Mouse (Mus musculus): ENCODE measurements around the gene Tcf7l2. TPM values are rescaled to one million over a fixed set of nuclear protein-coding genes. Genes with fewer than 3 reads are reported as not detected.

Tcf7l2 gene
- polyA plus RNA-seq, 1 experiment from 2014 or later = 166 TPM

DNA sequence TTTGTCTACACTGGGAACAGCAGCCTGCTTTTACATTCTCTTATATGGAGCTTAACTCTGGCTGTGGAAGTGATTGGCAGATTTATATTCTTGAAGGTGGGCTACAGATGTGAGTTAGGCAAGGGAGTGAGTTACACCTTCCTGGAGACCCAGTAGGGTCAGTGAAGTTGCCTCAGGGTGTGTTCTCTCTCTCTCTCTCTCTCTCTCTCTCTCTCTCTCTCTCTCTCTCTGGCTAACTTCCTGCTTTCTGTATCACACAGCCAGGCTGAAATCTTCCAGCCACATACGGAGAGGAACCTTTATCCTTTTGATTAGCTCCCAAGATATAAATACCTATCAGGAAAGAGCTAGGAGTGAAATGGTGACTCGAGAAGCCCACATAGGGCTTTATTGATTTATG lies 26.0 kb downstream of the Tcf7l2 start:
- 21% methylated on average over 2 of the region's 2 CpGs for WGBS
- no peak for DNase-seq (ENCODE audit: low spot score)
- Histone ChIP-seq H3K4me1 (peaks cover 77% of the 10 kb centered on the region), H3K27ac (peak overlapping the region; percentile 58), H3K4me3 (no peak overlapping the region), H3K27me3 (ENCODE audit: low read depth, poor library complexity, severe bottlenecking) (no peaks in the 10 kb centered on the region), H3K9me3 (replicated peaks) (no peaks in the 10 kb centered on the region), H3K36me3 (peaks cover 50% of the 10 kb centered on the region)

DNA sequence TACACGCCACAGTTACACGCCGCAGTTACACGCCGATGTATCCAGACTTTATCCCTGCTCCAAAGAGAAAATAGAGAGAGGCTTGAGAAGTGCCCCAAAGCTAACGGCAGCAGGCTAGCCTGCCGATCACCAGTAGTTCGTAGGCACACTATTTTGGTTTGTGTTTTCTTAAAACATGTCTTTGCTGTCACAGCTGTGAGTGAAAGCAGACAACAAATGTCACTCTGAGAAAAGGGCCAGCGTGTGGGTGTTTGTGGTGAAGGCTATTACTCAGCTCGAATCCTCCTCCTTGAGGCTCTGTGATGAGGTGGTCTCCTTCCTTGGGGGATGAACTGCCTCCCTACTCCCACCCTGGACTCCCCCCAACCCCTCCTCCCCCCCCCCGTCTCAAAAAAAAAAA lies 26.6 kb downstream of the Tcf7l2 start:
- no peaks in the 10 kb centered on the region for H3K9me3 ChIP-seq (replicated peaks)
- DNase-seq (ENCODE audit: low spot score) = no peak
- H3K4me1 ChIP-seq = peaks cover 77% of the 10 kb centered on the region
- 49% methylated on average over 11 of the region's 11 CpGs for WGBS
- H3K36me3 ChIP-seq = peaks cover 44% of the 10 kb centered on the region
- no peak overlapping the region for H3K27ac ChIP-seq
- no peaks in the 10 kb centered on the region for H3K27me3 ChIP-seq (ENCODE audit: low read depth, poor library complexity, severe bottlenecking)
- no peak overlapping the region for H3K4me3 ChIP-seq

DNA sequence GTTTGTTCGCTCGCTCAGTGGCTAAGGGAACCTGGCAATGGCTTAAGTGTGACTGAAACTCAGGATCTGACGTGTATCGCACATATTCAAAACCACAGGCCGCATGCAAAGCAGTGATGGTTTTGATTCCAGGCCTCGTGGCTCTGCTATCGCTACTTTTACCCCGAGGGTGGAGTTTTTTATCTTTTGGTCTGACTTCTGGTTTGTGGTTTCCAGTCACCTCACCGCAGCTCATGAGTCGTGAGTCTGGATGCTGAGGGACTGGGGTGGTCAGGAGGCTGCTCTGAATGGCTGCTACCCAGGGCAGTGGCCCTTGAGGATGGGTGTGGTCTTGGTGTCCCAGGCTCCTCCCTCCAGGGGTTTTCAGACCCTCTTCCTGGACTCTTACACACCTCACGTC lies 27.3 kb downstream of the Tcf7l2 start:
- no peak for DNase-seq (ENCODE audit: low spot score)
- no peaks in the 10 kb centered on the region for H3K27me3 ChIP-seq (ENCODE audit: low read depth, poor library complexity, severe bottlenecking)
- no peak overlapping the region for H3K27ac ChIP-seq
- H3K36me3 ChIP-seq = peaks cover 37% of the 10 kb centered on the region
- no peak overlapping the region for H3K4me3 ChIP-seq
- no peaks in the 10 kb centered on the region for H3K9me3 ChIP-seq (replicated peaks)
- H3K4me1 ChIP-seq = peaks cover 75% of the 10 kb centered on the region
- WGBS = 53% methylated on average over 11 of the region's 11 CpGs

DNA sequence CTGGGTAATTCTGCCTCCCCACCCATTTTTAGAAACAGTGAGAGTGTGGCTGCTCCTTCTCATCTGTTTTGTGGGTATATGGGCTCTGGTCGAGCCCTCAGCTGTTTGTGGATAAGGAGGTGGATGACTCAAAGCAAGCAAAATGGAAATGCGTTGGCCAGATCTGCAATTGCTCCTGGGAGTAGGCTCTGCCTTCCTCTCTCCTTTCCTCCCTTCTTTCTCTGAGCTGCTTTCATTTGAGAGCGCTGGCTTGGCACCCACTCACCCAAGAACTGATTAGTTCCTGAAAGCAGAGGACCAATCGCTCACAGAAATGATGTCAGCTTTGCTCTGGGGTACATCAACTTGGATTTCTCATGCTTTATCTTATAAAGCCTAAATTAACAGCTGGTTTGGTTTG lies 32.7 kb downstream of the Tcf7l2 start:
- Histone ChIP-seq H3K4me1 (peaks cover 53% of the 10 kb centered on the region), H3K27me3 (ENCODE audit: low read depth, poor library complexity, severe bottlenecking) (no peaks in the 10 kb centered on the region), H3K27ac (no peak overlapping the region), H3K4me3 (no peak overlapping the region), H3K9me3 (replicated peaks) (no peaks in the 10 kb centered on the region), H3K36me3 (peaks cover 34% of the 10 kb centered on the region)
- 65% methylated on average over 4 of the region's 4 CpGs for WGBS
- no peak for DNase-seq (ENCODE audit: low spot score)

DNA sequence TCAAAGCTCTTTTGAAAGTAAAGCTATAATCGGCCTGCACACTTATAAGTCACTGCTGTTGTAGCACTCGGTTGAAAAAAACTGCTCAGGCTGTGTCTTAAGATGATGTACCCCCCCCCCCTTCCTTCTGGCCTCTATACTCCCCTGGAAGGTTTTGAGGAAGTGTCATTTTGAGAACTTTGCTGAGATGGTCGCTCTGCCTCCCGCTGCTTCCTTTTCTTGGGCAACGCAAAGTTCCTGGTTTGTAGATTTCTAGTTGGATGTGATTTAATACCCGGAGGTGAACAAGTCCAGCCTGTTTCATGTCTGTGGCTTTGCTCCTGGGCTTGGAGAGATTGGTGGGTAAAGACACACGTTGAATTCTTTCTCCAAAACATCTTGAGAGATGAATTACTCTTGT lies 33.2 kb downstream of the Tcf7l2 start:
- Histone ChIP-seq H3K4me1 (peaks cover 57% of the 10 kb centered on the region), H3K27me3 (ENCODE audit: low read depth, poor library complexity, severe bottlenecking) (no peaks in the 10 kb centered on the region), H3K36me3 (peaks cover 34% of the 10 kb centered on the region), H3K4me3 (no peak overlapping the region), H3K27ac (no peak overlapping the region), H3K9me3 (replicated peaks) (no peaks in the 10 kb centered on the region)
- WGBS = 82% methylated on average over 7 of the region's 7 CpGs
- no peak for DNase-seq (ENCODE audit: low spot score)

DNA sequence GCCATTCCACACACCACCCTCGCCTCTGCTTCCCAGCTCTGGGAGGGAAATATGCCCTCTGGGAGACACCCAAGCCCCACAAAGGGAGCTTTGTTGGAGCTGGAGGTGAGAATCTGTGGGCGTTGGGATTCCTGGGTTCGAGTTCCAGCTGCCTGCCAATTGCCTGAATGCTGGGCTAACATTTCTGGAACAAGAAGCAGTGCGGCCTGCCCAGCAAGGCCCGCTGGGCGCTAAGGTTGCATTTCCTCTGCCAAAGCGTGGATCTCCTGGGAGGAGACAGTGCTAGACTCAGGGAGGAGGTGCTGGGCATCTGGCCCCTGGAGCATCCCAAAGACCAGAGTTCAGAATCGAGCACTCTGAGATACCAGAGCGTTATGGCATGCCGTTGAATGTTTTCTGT lies 38.3 kb downstream of the Tcf7l2 start:
- no peaks in the 10 kb centered on the region for H3K27me3 ChIP-seq (ENCODE audit: low read depth, poor library complexity, severe bottlenecking)
- WGBS = 78% methylated on average over 10 of the region's 10 CpGs
- H3K4me1 ChIP-seq = peaks cover 58% of the 10 kb centered on the region
- H3K4me3 ChIP-seq = no peak overlapping the region
- H3K9me3 ChIP-seq (replicated peaks) = no peaks in the 10 kb centered on the region
- DNase-seq (ENCODE audit: low spot score) = no peak
- peaks cover 57% of the 10 kb centered on the region for H3K36me3 ChIP-seq
- H3K27ac ChIP-seq = 0 out of 2 replicates have a peak overlapping the region, but pooled peaks have one; percentile 17

DNA sequence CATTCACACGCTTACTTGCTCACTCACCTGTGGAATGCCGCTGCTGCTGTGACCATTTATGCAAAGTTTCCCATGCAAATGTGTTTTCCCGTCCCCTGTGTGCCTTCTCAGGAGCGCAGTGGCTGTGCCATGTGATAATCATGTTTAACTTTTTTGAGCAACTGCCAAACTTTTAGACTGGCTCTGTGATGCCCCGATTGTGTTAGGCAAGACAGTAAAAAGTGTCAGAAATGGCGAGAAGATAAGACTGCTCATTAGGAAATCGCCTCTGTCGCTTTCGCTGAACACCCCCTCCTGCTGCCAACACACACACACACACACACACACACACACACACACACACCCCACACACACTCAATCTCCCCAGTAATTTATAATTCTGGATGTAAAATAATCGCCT lies 39.5 kb downstream of the Tcf7l2 start:
- H3K36me3 ChIP-seq = peaks cover 61% of the 10 kb centered on the region
- H3K27ac ChIP-seq = no peak overlapping the region
- DNase-seq (ENCODE audit: low spot score) = no peak
- 84% methylated on average over 10 of the region's 10 CpGs for WGBS
- H3K27me3 ChIP-seq (ENCODE audit: low read depth, poor library complexity, severe bottlenecking) = no peaks in the 10 kb centered on the region
- H3K9me3 ChIP-seq (replicated peaks) = no peaks in the 10 kb centered on the region
- peaks cover 58% of the 10 kb centered on the region for H3K4me1 ChIP-seq
- no peak overlapping the region for H3K4me3 ChIP-seq

DNA sequence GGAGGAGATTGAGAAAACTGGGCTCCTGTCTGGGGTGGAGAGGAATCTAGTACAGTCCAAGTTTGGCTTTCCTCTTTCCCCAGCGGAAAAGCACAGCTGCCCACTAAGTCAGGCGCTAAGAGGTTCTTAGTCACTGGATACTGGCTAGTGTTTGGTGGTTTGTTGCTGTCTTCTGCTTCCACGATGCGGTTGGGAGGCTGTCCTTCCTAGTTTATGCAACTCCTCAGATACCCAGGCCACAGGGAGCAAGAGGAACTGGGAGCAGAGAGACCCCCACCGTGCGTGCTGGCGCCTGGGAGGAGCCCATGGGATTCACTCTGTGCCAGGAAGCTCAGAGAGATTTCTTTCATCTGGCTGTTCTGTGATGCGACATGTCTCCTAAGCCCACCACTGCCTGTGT lies 40.1 kb downstream of the Tcf7l2 start:
- no peak overlapping the region for H3K27ac ChIP-seq
- peaks cover 63% of the 10 kb centered on the region for H3K36me3 ChIP-seq
- 66% methylated on average over 8 of the region's 8 CpGs for WGBS
- DNase-seq (ENCODE audit: low spot score) = no peak
- H3K27me3 ChIP-seq (ENCODE audit: low read depth, poor library complexity, severe bottlenecking) = no peaks in the 10 kb centered on the region
- no peaks in the 10 kb centered on the region for H3K9me3 ChIP-seq (replicated peaks)
- H3K4me3 ChIP-seq = no peak overlapping the region
- H3K4me1 ChIP-seq = peaks cover 58% of the 10 kb centered on the region

DNA sequence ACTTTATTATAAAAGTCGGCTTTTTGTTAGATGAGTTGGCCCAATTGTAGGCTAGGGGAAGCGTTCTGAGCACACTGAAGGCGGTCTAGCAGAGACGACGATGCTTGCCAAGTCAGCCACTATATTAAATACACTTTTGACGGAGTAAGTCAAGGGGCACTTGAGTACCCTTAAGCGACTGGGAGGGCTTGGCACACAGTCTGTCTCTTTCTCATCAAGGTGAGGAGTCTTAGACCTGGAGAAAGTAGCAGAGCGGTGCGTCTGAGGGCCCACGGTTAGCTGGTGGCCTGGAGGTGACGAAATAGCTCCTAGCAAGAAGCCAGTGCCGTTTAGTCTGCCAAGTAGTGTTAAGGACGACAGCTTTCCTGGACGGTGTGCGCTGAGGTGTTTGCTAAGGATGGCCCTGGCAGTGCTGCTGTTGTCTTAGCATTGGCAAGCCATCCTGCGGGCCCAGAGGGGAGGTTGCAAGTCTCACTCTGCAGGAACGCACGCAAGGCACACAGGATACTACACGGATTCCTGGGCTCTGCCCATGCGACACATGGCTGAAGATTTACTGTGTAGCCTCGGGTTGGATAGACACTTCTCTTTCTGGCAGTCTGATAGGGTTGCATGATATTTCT lies 43.3 kb downstream of the Tcf7l2 start:
- 90% methylated on average over 21 of the region's 21 CpGs for WGBS
- H3K4me1 ChIP-seq = peaks cover 47% of the 10 kb centered on the region
- DNase-seq (ENCODE audit: low spot score) = no peak

DNA sequence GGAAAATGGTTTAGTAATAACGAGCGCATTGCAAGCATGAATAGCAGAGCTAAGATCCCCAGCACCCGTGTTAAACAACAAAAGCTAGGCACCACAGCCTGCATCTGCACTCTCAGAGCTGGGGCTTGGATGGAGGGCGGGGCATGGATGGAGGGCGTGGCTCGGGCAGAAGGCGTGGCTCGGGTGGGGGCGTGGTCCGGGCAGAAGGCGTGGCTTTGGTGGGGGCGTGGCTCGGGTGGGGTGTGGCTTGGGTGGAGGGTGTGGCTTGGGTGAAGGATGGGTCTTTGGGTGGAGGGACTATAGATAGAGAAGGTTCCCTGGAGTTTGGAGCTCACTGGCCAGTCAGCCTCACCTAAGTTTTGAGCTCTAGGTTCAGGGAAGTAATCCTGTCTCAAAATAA lies 45.8 kb downstream of the Tcf7l2 start:
- Histone ChIP-seq H3K4me1 (peaks cover 56% of the 10 kb centered on the region), H3K27me3 (ENCODE audit: low read depth, poor library complexity, severe bottlenecking) (no peaks in the 10 kb centered on the region), H3K27ac (no peak overlapping the region), H3K9me3 (replicated peaks) (no peaks in the 10 kb centered on the region), H3K4me3 (no peak overlapping the region), H3K36me3 (peaks cover 82% of the 10 kb centered on the region)
- WGBS = 85% methylated on average over 13 of the region's 13 CpGs
- DNase-seq (ENCODE audit: low spot score) = no peak

More for the DNA sequence above, 43.3 kb downstream of the Tcf7l2 start:
- H3K4me3 ChIP-seq = no peak overlapping the region
- H3K9me3 ChIP-seq (replicated peaks) = no peaks in the 10 kb centered on the region
- H3K27ac ChIP-seq = no peak overlapping the region
- H3K36me3 ChIP-seq = peaks cover 79% of the 10 kb centered on the region
- H3K27me3 ChIP-seq (ENCODE audit: low read depth, poor library complexity, severe bottlenecking) = no peaks in the 10 kb centered on the region

DNA sequence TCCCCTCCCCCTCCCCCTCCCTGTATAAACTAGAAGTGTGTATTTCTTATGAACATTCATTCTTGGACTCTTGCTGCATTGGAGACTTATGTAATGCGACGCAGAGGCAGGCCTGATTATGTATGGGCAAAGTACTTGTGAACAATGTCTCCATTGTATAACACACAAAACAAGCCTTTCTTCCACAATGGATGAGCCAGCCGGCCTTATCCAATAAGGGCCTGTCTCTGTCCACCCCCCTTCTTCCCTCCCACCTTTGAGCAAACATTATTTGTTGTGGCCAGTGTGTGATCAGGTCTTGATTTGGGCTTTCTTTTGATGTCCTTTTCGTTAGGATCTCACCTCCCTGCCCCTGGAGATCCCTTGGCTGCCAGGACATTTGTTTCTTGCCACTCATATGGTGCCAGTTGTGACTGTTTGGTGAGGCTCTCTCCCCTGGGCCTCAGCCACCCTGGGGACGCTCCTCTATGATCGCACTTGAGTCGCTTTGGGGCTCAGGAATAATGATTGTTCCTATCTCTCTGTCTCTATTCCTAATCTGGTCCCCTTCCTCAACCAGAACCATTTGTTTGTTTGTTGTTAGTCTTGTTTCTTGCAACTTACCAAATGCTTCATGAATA lies 46.8 kb downstream of the Tcf7l2 start:
- no peak for DNase-seq (ENCODE audit: low spot score)

DNA sequence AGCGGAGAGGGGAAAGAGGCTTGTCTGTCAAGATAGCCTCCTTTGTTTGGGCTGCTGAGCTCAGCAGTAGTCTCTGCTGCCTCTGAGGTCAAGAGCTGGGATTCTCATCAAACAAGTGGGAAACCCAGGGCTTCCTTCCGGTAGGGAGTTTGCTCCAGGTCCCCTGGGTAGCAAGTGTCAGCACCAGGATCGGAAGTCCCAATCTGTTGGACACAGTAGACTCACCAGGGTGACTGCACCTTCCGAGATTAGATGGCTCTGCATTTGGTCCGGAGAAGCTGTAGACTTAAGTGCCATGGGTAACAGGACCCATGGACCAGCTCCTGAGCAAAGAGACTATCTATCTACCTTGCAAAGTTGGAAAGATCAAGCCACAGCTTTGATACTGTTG lies 47.3 kb downstream of the Tcf7l2 start:
- H3K4me1 ChIP-seq = peaks cover 59% of the 10 kb centered on the region
- no peaks in the 10 kb centered on the region for H3K9me3 ChIP-seq (replicated peaks)
- no peaks in the 10 kb centered on the region for H3K27me3 ChIP-seq (ENCODE audit: low read depth, poor library complexity, severe bottlenecking)
- DNase-seq (ENCODE audit: low spot score) = no peak
- no peak overlapping the region for H3K4me3 ChIP-seq
- H3K27ac ChIP-seq = no peak overlapping the region
- 58% methylated on average over 5 of the region's 5 CpGs for WGBS
- peaks cover 82% of the 10 kb centered on the region for H3K36me3 ChIP-seq

More for the DNA sequence above, 46.8 kb downstream of the Tcf7l2 start:
- WGBS = 54% methylated on average over 7 of the region's 7 CpGs
- Histone ChIP-seq H3K9me3 (replicated peaks) (no peaks in the 10 kb centered on the region), H3K27ac (no peak overlapping the region), H3K36me3 (peaks cover 82% of the 10 kb centered on the region), H3K4me1 (peaks cover 59% of the 10 kb centered on the region), H3K4me3 (no peak overlapping the region), H3K27me3 (ENCODE audit: low read depth, poor library complexity, severe bottlenecking) (no peaks in the 10 kb centered on the region)

DNA sequence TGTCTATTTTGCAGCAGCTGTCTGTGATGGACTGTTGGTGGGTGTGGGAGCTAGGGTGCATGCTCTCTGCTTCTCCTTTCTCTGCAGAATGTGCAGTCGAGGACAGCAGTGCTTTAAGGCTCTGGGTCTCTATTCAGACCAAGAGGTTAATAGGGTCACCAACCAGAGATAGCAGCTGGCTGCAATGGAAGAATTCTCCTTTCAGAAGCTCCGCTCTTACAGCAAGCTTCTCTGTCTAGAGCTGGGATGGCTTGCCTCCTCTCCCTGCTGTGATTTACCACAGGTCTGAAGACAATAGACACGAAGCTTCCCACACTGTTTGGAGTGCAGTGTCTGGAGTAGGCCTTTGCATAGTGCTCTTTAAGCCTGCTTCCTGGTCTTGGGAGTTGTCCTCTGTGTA lies 48.2 kb downstream of the Tcf7l2 start:
- Histone ChIP-seq H3K27me3 (ENCODE audit: low read depth, poor library complexity, severe bottlenecking) (no peaks in the 10 kb centered on the region), H3K4me3 (no peak overlapping the region), H3K36me3 (peaks cover 78% of the 10 kb centered on the region), H3K4me1 (peaks cover 61% of the 10 kb centered on the region), H3K9me3 (replicated peaks) (no peaks in the 10 kb centered on the region), H3K27ac (no peak overlapping the region)
- WGBS = 33% methylated on average over 3 of the region's 3 CpGs
- DNase-seq (ENCODE audit: low spot score) = no peak

DNA sequence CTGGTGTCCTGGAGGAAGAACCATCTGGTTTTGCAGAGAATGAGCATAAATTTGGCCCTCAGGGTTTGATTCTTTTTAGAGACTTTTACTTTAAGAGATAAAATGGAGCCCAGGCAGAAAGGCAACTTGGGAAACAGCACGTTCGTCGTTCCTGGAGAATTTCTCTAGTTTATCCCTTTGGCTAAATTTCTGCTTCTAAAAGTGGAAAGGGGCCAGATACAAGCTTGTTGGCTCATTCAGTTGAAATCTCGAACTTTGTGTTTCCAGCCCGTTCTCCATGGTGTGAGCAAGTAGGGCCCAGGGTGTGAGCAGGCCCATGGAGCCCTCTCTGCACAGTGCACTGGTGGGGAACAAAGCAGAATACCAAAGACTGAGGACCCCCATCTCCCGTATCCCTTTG lies 49.7 kb downstream of the Tcf7l2 start:
- no peaks in the 10 kb centered on the region for H3K27me3 ChIP-seq (ENCODE audit: low read depth, poor library complexity, severe bottlenecking)
- H3K9me3 ChIP-seq (replicated peaks) = no peaks in the 10 kb centered on the region
- H3K4me3 ChIP-seq = no peak overlapping the region
- H3K27ac ChIP-seq = no peak overlapping the region
- 91% methylated on average over 6 of the region's 6 CpGs for WGBS
- H3K36me3 ChIP-seq = peaks cover 70% of the 10 kb centered on the region
- peaks cover 68% of the 10 kb centered on the region for H3K4me1 ChIP-seq
- DNase-seq (ENCODE audit: low spot score) = no peak

All from limb, embryonic 10.5 days (tissue).